Mouse (Mus musculus): ENCODE data around the gene 4930415O20Rik. TPM values are rescaled to one million over a fixed set of nuclear protein-coding genes. Genes with fewer than 3 reads are reported as not detected.
A peak's percentile ranks its signal among the peaks of the same experiment; 100 is the strongest.

The 4930415O20Rik gene
- polyA plus RNA-seq, 1 experiment from 2014 or later = not detected

- Histone ChIP-seq H3K4me1 (no peaks in the 10 kb centered on the region), H3K27me3 (no peaks in the 10 kb centered on the region), H3K9ac (no peak overlapping the region), H3K4me2 (no peak overlapping the region), H3K9me3 (no peaks in the 10 kb centered on the region), H3K27ac (no peak overlapping the region), H3K4me3 (no peak overlapping the region), H3K36me3 (peaks cover 54% of the 10 kb centered on the region)
- ATAC-seq (ENCODE audit: insufficient number of reproducible peaks, low FRiP score, low TSS enrichment, low read depth) = no peak
- WGBS = 79% methylated on average over 6 of the region's 6 CpGs
These were observed 29.7 kb upstream of the 4930415O20Rik start for GRCm38 (mm10) chr15:98541064-98541463.

- no peak overlapping the region for H3K4me3 ChIP-seq
- ATAC-seq (ENCODE audit: insufficient number of reproducible peaks, low FRiP score, low TSS enrichment, low read depth) = no peak
- H3K4me1 ChIP-seq = no peaks in the 10 kb centered on the region
These were observed 27.5 kb upstream of the 4930415O20Rik start for GRCm38 (mm10) chr15:98543341-98543740.

GRCm38 (mm10) chr15:98545151-98545550, 25.7 kb upstream of the 4930415O20Rik start:
- Histone ChIP-seq H3K36me3 (peaks cover 73% of the 10 kb centered on the region), H3K9ac (no peak overlapping the region), H3K4me1 (no peaks in the 10 kb centered on the region), H3K9me3 (no peaks in the 10 kb centered on the region), H3K4me2 (no peak overlapping the region), H3K27ac (no peak overlapping the region), H3K4me3 (no peak overlapping the region), H3K27me3 (no peaks in the 10 kb centered on the region)
- ATAC-seq (ENCODE audit: insufficient number of reproducible peaks, low FRiP score, low TSS enrichment, low read depth) = no peak
- WGBS = 87% methylated on average over 3 of the region's 3 CpGs

More at GRCm38 (mm10) chr15:98543341-98543740, 27.5 kb upstream of the 4930415O20Rik start:
- Histone ChIP-seq H3K27ac (no peak overlapping the region), H3K9me3 (no peaks in the 10 kb centered on the region), H3K27me3 (no peaks in the 10 kb centered on the region), H3K9ac (no peak overlapping the region), H3K36me3 (peaks cover 71% of the 10 kb centered on the region), H3K4me2 (no peak overlapping the region)
- 69% methylated on average over 4 of the region's 4 CpGs for WGBS

- Histone ChIP-seq H3K4me2 (no peak overlapping the region), H3K9ac (no peak overlapping the region), H3K36me3 (peaks cover 83% of the 10 kb centered on the region), H3K27me3 (no peaks in the 10 kb centered on the region), H3K27ac (no peak overlapping the region), H3K9me3 (no peaks in the 10 kb centered on the region), H3K4me3 (no peak overlapping the region), H3K4me1 (no peaks in the 10 kb centered on the region)
- ATAC-seq (ENCODE audit: insufficient number of reproducible peaks, low FRiP score, low TSS enrichment, low read depth) = no peak
- 84% methylated on average over 5 of the region's 5 CpGs for WGBS
These were observed 24.0 kb upstream of the 4930415O20Rik start for GRCm38 (mm10) chr15:98546843-98547242.

GRCm38 (mm10) chr15:98552758-98553157, 18.0 kb upstream of the 4930415O20Rik start:
- H3K27ac ChIP-seq = no peak overlapping the region
- no peak overlapping the region for H3K4me3 ChIP-seq
- ATAC-seq (ENCODE audit: insufficient number of reproducible peaks, low FRiP score, low TSS enrichment, low read depth) = no peak
- H3K4me1 ChIP-seq = no peaks in the 10 kb centered on the region
- H3K27me3 ChIP-seq = no peaks in the 10 kb centered on the region
- H3K9ac ChIP-seq = no peak overlapping the region
- WGBS = 91% methylated on average over 2 of the region's 2 CpGs
- H3K36me3 ChIP-seq = peaks cover 68% of the 10 kb centered on the region
- H3K9me3 ChIP-seq = no peaks in the 10 kb centered on the region
- H3K4me2 ChIP-seq = no peak overlapping the region

GRCm38 (mm10) chr15:98555881-98556280, 14.9 kb upstream of the 4930415O20Rik start:
- Histone ChIP-seq H3K27me3 (no peaks in the 10 kb centered on the region), H3K4me1 (no peaks in the 10 kb centered on the region), H3K4me2 (no peak overlapping the region), H3K27ac (no peak overlapping the region), H3K9me3 (no peaks in the 10 kb centered on the region), H3K4me3 (no peak overlapping the region), H3K9ac (0 out of 2 replicates have a peak overlapping the region, but pooled peaks have one; percentile 1), H3K36me3 (peaks cover 63% of the 10 kb centered on the region)
- WGBS = 91% methylated on average over 4 of the region's 4 CpGs
- no peak for ATAC-seq (ENCODE audit: insufficient number of reproducible peaks, low FRiP score, low TSS enrichment, low read depth)

GRCm38 (mm10) chr15:98557186-98557585, 13.6 kb upstream of the 4930415O20Rik start:
- Histone ChIP-seq H3K27ac (no peak overlapping the region), H3K36me3 (peaks cover 55% of the 10 kb centered on the region), H3K9ac (no peak overlapping the region), H3K4me1 (no peaks in the 10 kb centered on the region), H3K4me3 (no peak overlapping the region), H3K4me2 (no peak overlapping the region), H3K9me3 (no peaks in the 10 kb centered on the region), H3K27me3 (no peaks in the 10 kb centered on the region)
- 90% methylated on average over 5 of the region's 5 CpGs for WGBS
- no peak for ATAC-seq (ENCODE audit: insufficient number of reproducible peaks, low FRiP score, low TSS enrichment, low read depth)

- peak overlapping the region; percentile 67 for H3K4me2 ChIP-seq
- peaks cover 14% of the 10 kb centered on the region for H3K36me3 ChIP-seq
- peak overlapping the region; percentile 98 for H3K27ac ChIP-seq
- peaks cover 26% of the 10 kb centered on the region for H3K4me1 ChIP-seq
- no peaks in the 10 kb centered on the region for H3K27me3 ChIP-seq
- no peaks in the 10 kb centered on the region for H3K9me3 ChIP-seq
- peak overlapping the region; percentile 89 for H3K9ac ChIP-seq
- ATAC-seq (ENCODE audit: insufficient number of reproducible peaks, low FRiP score, low TSS enrichment, low read depth) = no peak
- WGBS = under 1% methylated on average over 15 of the region's 15 CpGs
- H3K4me3 ChIP-seq = peak overlapping the region; percentile 93
These were observed 3.9 kb upstream of the 4930415O20Rik start for GRCm38 (mm10) chr15:98566973-98567277.

- ATAC-seq (ENCODE audit: insufficient number of reproducible peaks, low FRiP score, low TSS enrichment, low read depth) = peak; percentile 96
- Histone ChIP-seq H3K4me1 (peaks cover 26% of the 10 kb centered on the region), H3K27me3 (no peaks in the 10 kb centered on the region), H3K4me3 (peak overlapping the region; percentile 93), H3K9me3 (no peaks in the 10 kb centered on the region), H3K36me3 (peaks cover 14% of the 10 kb centered on the region), H3K9ac (peak overlapping the region; percentile 89), H3K4me2 (peak overlapping the region; percentile 67), H3K27ac (peak overlapping the region; percentile 98)
- whole genome bisulfite sequencing = under 1% methylated on average over 88 of the region's 88 CpGs
These were observed 3.3 kb upstream of the 4930415O20Rik start for GRCm38 (mm10) chr15:98567278-98568134.

- H3K9me3 ChIP-seq = no peaks in the 10 kb centered on the region
- peak overlapping the region; percentile 93 for H3K4me3 ChIP-seq
- 4% methylated on average over 22 of the region's 22 CpGs for WGBS
- H3K4me2 ChIP-seq = peak overlapping the region; percentile 64
- H3K27ac ChIP-seq = peak overlapping the region; percentile 97
- H3K36me3 ChIP-seq = peaks cover 5% of the 10 kb centered on the region; the same call in 1 of the 2 replicates
- H3K27me3 ChIP-seq = no peaks in the 10 kb centered on the region
- peak overlapping the region; percentile 77 for H3K9ac ChIP-seq
- ATAC-seq (ENCODE audit: insufficient number of reproducible peaks, low FRiP score, low TSS enrichment, low read depth) = no peak
- peaks cover 26% of the 10 kb centered on the region for H3K4me1 ChIP-seq
These were observed 2.4 kb upstream of the 4930415O20Rik start for GRCm38 (mm10) chr15:98568256-98569033.

- Histone ChIP-seq H3K27ac (no peak overlapping the region), H3K9me3 (no peaks in the 10 kb centered on the region), H3K4me3 (peak overlapping the region; percentile 93), H3K9ac (no peak overlapping the region), H3K4me2 (peak overlapping the region; percentile 64), H3K36me3 (0 out of 2 replicates have a peak, but pooled peaks cover 2% of the 10 kb centered on the region), H3K4me1 (peaks cover 26% of the 10 kb centered on the region), H3K27me3 (no peaks in the 10 kb centered on the region)
- WGBS = 65% methylated on average over 7 of the region's 7 CpGs
- no peak for ATAC-seq (ENCODE audit: insufficient number of reproducible peaks, low FRiP score, low TSS enrichment, low read depth)
These were observed 1.6 kb upstream of the 4930415O20Rik start for GRCm38 (mm10) chr15:98569216-98569615.

- ATAC-seq (ENCODE audit: insufficient number of reproducible peaks, low FRiP score, low TSS enrichment, low read depth) = no peak
- Histone ChIP-seq H3K27ac (no peak overlapping the region), H3K4me3 (no peak overlapping the region), H3K9me3 (no peaks in the 10 kb centered on the region), H3K9ac (no peak overlapping the region), H3K36me3 (no peaks in the 10 kb centered on the region), H3K4me1 (peaks cover 23% of the 10 kb centered on the region), H3K4me2 (no peak overlapping the region), H3K27me3 (no peaks in the 10 kb centered on the region)
- 85% methylated on average over 4 of the region's 4 CpGs for WGBS
These were observed 924 bp upstream of the 4930415O20Rik start for GRCm38 (mm10) chr15:98569795-98570365.
